ENCODE assay signal across 8 mouse cellular contexts in genomic region chr9:32506161-32506560, GRCm38 (mm10). TPM values are rescaled to one million over a fixed set of nuclear protein-coding genes. Genes with fewer than 3 reads are reported as not detected.
A peak's percentile ranks its signal among the peaks of the same experiment; 100 is the strongest.
DNase-seq lines count a peak whose midpoint lies in the region; ATAC-seq and TF ChIP-seq lines count a peak whose summit lies in the region.

No protein-coding gene starts in this region.

- ATAC-seq in liver, postnatal 0 days, result no peak

- peaks cover 87% of the 10 kb centered on the region for H3K4me1 ChIP-seq in spleen, adult 2 months (ENCODE audit: control insufficient read depth, insufficient read depth, insufficient read length)
- peaks cover 48% of the 10 kb centered on the region for H3K4me1 ChIP-seq in liver, postnatal 0 days (ENCODE audit: insufficient read depth)

- no peaks in the 10 kb centered on the region for H3K9me3 ChIP-seq in liver, postnatal 0 days (ENCODE audit: low read length)

- peak; percentile 58 for TF ChIP-seq EP300 in liver, postnatal 0 days (IDR thresholded peaks at IDR 0.05; ENCODE audit: low read depth)

- intact Hi-C loops in heart, postnatal 36 days (cut with DNase I), result loop anchor here (1.0 kb wide), 2 partner anchors 12 to 35 kb away; no protein-coding TSS in a partner anchor
- intact Hi-C loops in gastrocnemius, postnatal 14 days (cut with DNase I; ENCODE audit: low total_unique reads), result no loop called here

- peak overlapping the region; percentile 81 for H3K27ac ChIP-seq in spleen, adult 2 months (ENCODE audit: insufficient read depth, low read length)
- peak overlapping the region; percentile 64 for H3K27ac ChIP-seq in liver, postnatal 0 days (ENCODE audit: low read depth)

- H3K9ac ChIP-seq in liver, postnatal 0 days (replicated peaks), result no peak overlapping the region

- H3K27me3 ChIP-seq in spleen, adult 2 months (ENCODE audit: control insufficient read depth, insufficient read depth, low read length), result no peaks in the 10 kb centered on the region
- no peaks in the 10 kb centered on the region for H3K27me3 ChIP-seq in liver, postnatal 0 days (ENCODE audit: insufficient read depth, low read length)

- H3K4me2 ChIP-seq in liver, postnatal 0 days (ENCODE audit: low read depth, low read length), result no peak overlapping the region

- WGBS in spleen, adult 2 months, result 16% methylated on average over 8 of the region's 8 CpGs
- WGBS in liver, postnatal 0 days (ENCODE audit: insufficient replicate concordance), result 15% methylated on average over 8 of the region's 8 CpGs

- H3K4me3 ChIP-seq in spleen, adult 2 months (ENCODE audit: extremely low read depth, insufficient read depth, insufficient read length), result no peak overlapping the region
- no peak overlapping the region for H3K4me3 ChIP-seq in liver, postnatal 0 days (ENCODE audit: low read depth, low read length)

- no peak for TF ChIP-seq POLR2A in spleen, adult 2 months (IDR thresholded peaks at IDR 0.05; ENCODE audit: low read depth, low read length)

- DNase-seq in spleen, adult 2 months (ENCODE audit: low read depth in 1 of 2, low spot score in 2 of 2), result no peak
- no peak for DNase-seq in spleen, postnatal 14 days (ENCODE audit: low spot score in 2 of 2)
- DNase-seq in heart, postnatal 36 days, result peak; percentile 49
- DNase-seq in liver, postnatal 0 days, result no peak
- peak; percentile 64 for DNase-seq in thymus, postnatal 4 days
- no peak for DNase-seq in gastrocnemius, adult 18-20 months (ENCODE audit: low spot score)
- no peak for DNase-seq in gastrocnemius, postnatal 14 days
- DNase-seq in cerebellum, adult 11-12 months, result no peak

- H3K36me3 ChIP-seq in spleen, adult 2 months (ENCODE audit: control insufficient read depth, insufficient read depth, low read length), result no peaks in the 10 kb centered on the region
- no peaks in the 10 kb centered on the region for H3K36me3 ChIP-seq in liver, postnatal 0 days (replicated peaks; ENCODE audit: insufficient read depth, low read length)

- TF ChIP-seq CTCF in spleen, adult 2 months (IDR thresholded peaks at IDR 0.05; ENCODE audit: extremely low read depth, insufficient read depth, insufficient read length, insufficient replicate concordance), result no peak
- no peak for TF ChIP-seq CTCF in liver, postnatal 0 days (IDR thresholded peaks at IDR 0.05; ENCODE audit: low read depth)

RNA-seq across cellular contexts. Expression of gene Fli1, which starts 36.5 kb away (rescaled TPM):
- polyA plus RNA-seq in spleen, adult 2 months (2012; rRNA removed), result 24.4 and 31.3 TPM in 2 replicates
- 10 to 100 TPM; 28.2 to 28.8 TPM for total RNA-seq in heart, postnatal 36 days (2021)
- 9.4 and 11.5 TPM in 2 replicates for polyA plus RNA-seq in liver, postnatal 0 days (2015; fragmentation: Nextera tagmentation; extraction: Ambion mirVana)
- 1 to 10 TPM; 5.3 to 7.2 TPM for total RNA-seq in gastrocnemius, adult 18-20 months (2021)
- 10 to 100 TPM; 16.2 to 16.6 TPM for total RNA-seq in gastrocnemius, postnatal 14 days (2021)

Comparison
In these comparisons a context has a peak if more than half of its experiments do, and no peak if none do; other contexts are left out.
1. DNase-seq: peak in heart, postnatal 36 days (2 of 2) and thymus, postnatal 4 days (single experiment); none in spleen, adult 2 months (0 of 2), spleen, postnatal 14 days (0 of 2), liver, postnatal 0 days (single experiment), gastrocnemius, adult 18-20 months (single experiment), gastrocnemius, postnatal 14 days (single experiment) and cerebellum, adult 11-12 months (single experiment).